Mouse (Mus musculus): Measurements from ENCODE around the gene Ccdc113.
A peak's percentile ranks its signal among the peaks of the same experiment; 100 is the strongest.

Ccdc113 gene

GRCm38 (mm10) chr8:95533584-95534387 is at the start of gene Ccdc113:
TSS of gene Ccdc113 (plus strand) at chr8:95534085.
- no peak for DNase-seq (ENCODE audit: low read depth, low spot score)

GRCm38 (mm10) chr8:95487800-95488697 is 45.8 kb upstream of the Ccdc113 start:
- peak; percentile 39 for DNase-seq (ENCODE audit: low read depth, low spot score)

- DNase-seq (ENCODE audit: low read depth, low spot score): peak; percentile 79
Measured at GRCm38 (mm10) chr8:95488698-95489332, 45.1 kb upstream of the Ccdc113 start.

- DNase-seq (ENCODE audit: low read depth, low spot score): no peak
Measured at GRCm38 (mm10) chr8:95490006-95490405, 43.9 kb upstream of the Ccdc113 start, which contains the start of gene Csnk2a2. TSS of gene Csnk2a2 (minus strand) at chr8:95490039.

GRCm38 (mm10) chr8:95492057-95492456 is 41.8 kb upstream of the Ccdc113 start:
- no peak for DNase-seq (ENCODE audit: low read depth, low spot score)

- no peak for DNase-seq (ENCODE audit: low read depth, low spot score)
Measured at GRCm38 (mm10) chr8:95495444-95495843, 38.4 kb upstream of the Ccdc113 start.

GRCm38 (mm10) chr8:95496420-95496819 is 37.5 kb upstream of the Ccdc113 start:
- no peak for DNase-seq (ENCODE audit: low read depth, low spot score)

GRCm38 (mm10) chr8:95497821-95498220 is 36.1 kb upstream of the Ccdc113 start:
- peak; percentile 27 for DNase-seq (ENCODE audit: low read depth, low spot score)

GRCm38 (mm10) chr8:95499266-95500064 is 34.4 kb upstream of the Ccdc113 start:
- no peak for DNase-seq (ENCODE audit: low read depth, low spot score)

GRCm38 (mm10) chr8:95500436-95500835 is 33.4 kb upstream of the Ccdc113 start:
- DNase-seq (ENCODE audit: low read depth, low spot score): no peak

GRCm38 (mm10) chr8:95502431-95502830 is 31.5 kb upstream of the Ccdc113 start:
- no peak for DNase-seq (ENCODE audit: low read depth, low spot score)

GRCm38 (mm10) chr8:95504835-95505234 is 29.1 kb upstream of the Ccdc113 start:
- no peak for DNase-seq (ENCODE audit: low read depth, low spot score)

GRCm38 (mm10) chr8:95505606-95506005 is 28.3 kb upstream of the Ccdc113 start:
- no peak for DNase-seq (ENCODE audit: low read depth, low spot score)

GRCm38 (mm10) chr8:95506245-95506644 is 27.6 kb upstream of the Ccdc113 start:
- DNase-seq (ENCODE audit: low read depth, low spot score): no peak

GRCm38 (mm10) chr8:95512257-95512656 is 21.6 kb upstream of the Ccdc113 start:
- DNase-seq (ENCODE audit: low read depth, low spot score): peak; percentile 24

- DNase-seq (ENCODE audit: low read depth, low spot score): peak; percentile 58
Measured at GRCm38 (mm10) chr8:95513219-95513618, 20.7 kb upstream of the Ccdc113 start.

- DNase-seq (ENCODE audit: low read depth, low spot score): no peak
Measured at GRCm38 (mm10) chr8:95516928-95517327, 17.0 kb upstream of the Ccdc113 start.

GRCm38 (mm10) chr8:95523991-95524390 is 9.9 kb upstream of the Ccdc113 start:
- no peak for DNase-seq (ENCODE audit: low read depth, low spot score)

GRCm38 (mm10) chr8:95528194-95528593 is 5.7 kb upstream of the Ccdc113 start:
- no peak for DNase-seq (ENCODE audit: low read depth, low spot score)

GRCm38 (mm10) chr8:95528750-95529310 is 5.1 kb upstream of the Ccdc113 start:
- no peak for DNase-seq (ENCODE audit: low read depth, low spot score)

GRCm38 (mm10) chr8:95532206-95532605 is 1.7 kb upstream of the Ccdc113 start:
- no peak for DNase-seq (ENCODE audit: low read depth, low spot score)

Data from 3T3-L1 (cell line).